Comparison of ENCODE assay signal across 35 mouse cellular contexts in genomic region chr15:85063421-85063820, GRCm38 (mm10). TPM values are rescaled to one million over a fixed set of nuclear protein-coding genes. Genes with fewer than 3 reads are reported as not detected.
"Had no signal": no experiment of that assay in that cellular context is flagged by ENCODE, and none has a peak within 500 bp of the region (broad histone marks: within the 10 kb centered on the region; RNA-seq: fewer than 3 reads in every experiment).

No protein-coding gene starts in this region.

- H3K9me3 ChIP-seq: embryonic facial prominence, embryonic 10.5 days; embryonic facial prominence, embryonic 12.5 days; embryonic facial prominence, embryonic 13.5 days; embryonic facial prominence, embryonic 15.5 days; forebrain, embryonic 10.5 days; forebrain, embryonic 12.5 days; forebrain, embryonic 13.5 days; forebrain, embryonic 15.5 days had no signal

- H3K4me2 ChIP-seq: embryonic facial prominence, embryonic 12.5 days; embryonic facial prominence, embryonic 13.5 days; embryonic facial prominence, embryonic 15.5 days; forebrain, embryonic 12.5 days; forebrain, embryonic 13.5 days; forebrain, embryonic 15.5 days had no signal

- H3K9ac ChIP-seq: embryonic facial prominence, embryonic 12.5 days; embryonic facial prominence, embryonic 13.5 days; embryonic facial prominence, embryonic 15.5 days; forebrain, embryonic 12.5 days; forebrain, embryonic 13.5 days; forebrain, embryonic 15.5 days; forebrain, postnatal 0 days had no signal

- H3K27me3 ChIP-seq: embryonic facial prominence, embryonic 12.5 days; embryonic facial prominence, embryonic 13.5 days; embryonic facial prominence, embryonic 15.5 days; forebrain, embryonic 12.5 days; forebrain, embryonic 13.5 days; forebrain, embryonic 15.5 days had no signal

- ATAC-seq: forebrain, embryonic 13.5 days; forebrain, embryonic 14.5 days; forebrain, embryonic 15.5 days; forebrain, embryonic 16.5 days; forebrain, postnatal 0 days had no signal

- DNase-seq: cerebellum, adult 9-10 months; cerebellum, adult 9-11 months; cerebellum, postnatal 10 days; cerebellum, postnatal 14 days; cerebellum, postnatal 25 days; cerebellum, postnatal 36 days; embryo, embryonic 11 days; forebrain, postnatal 0 days; gastrocnemius, adult 2 months; gastrocnemius, postnatal 10 days; gastrocnemius, postnatal 14 days; gastrocnemius, postnatal 25 days; gastrocnemius, postnatal 36 days; heart, adult 11 months; heart, adult 18-20 months; heart, adult 2 months had no signal

- H3K27ac ChIP-seq: embryonic facial prominence, embryonic 10.5 days; embryonic facial prominence, embryonic 12.5 days; embryonic facial prominence, embryonic 13.5 days; embryonic facial prominence, embryonic 15.5 days; forebrain, embryonic 10.5 days; forebrain, embryonic 12.5 days; forebrain, embryonic 13.5 days; forebrain, embryonic 15.5 days; gastrocnemius, adult 2 months; heart, adult 2 months had no signal

- H3K4me3 ChIP-seq: embryonic facial prominence, embryonic 10.5 days; embryonic facial prominence, embryonic 12.5 days; embryonic facial prominence, embryonic 13.5 days; embryonic facial prominence, embryonic 15.5 days; erythroblast, embryonic 14.5 days; forebrain, embryonic 10.5 days; forebrain, embryonic 12.5 days; forebrain, embryonic 13.5 days; forebrain, embryonic 15.5 days; gastrocnemius, adult 2 months; heart, adult 2 months had no signal

- H3K4me1 ChIP-seq: embryonic facial prominence, embryonic 12.5 days; embryonic facial prominence, embryonic 13.5 days; embryonic facial prominence, embryonic 15.5 days; forebrain, embryonic 10.5 days; forebrain, embryonic 12.5 days; forebrain, embryonic 13.5 days; forebrain, embryonic 15.5 days had no signal

RNA-seq across cellular contexts. Expression of gene Upk3a, which starts 46.5 kb away (rescaled TPM):
- total RNA-seq: common myeloid progenitor, adult 5-6 weeks; gastrocnemius, adult 18-20 months; gastrocnemius, adult 2 months; gastrocnemius, adult 8-10 months; gastrocnemius, postnatal 10 days; gastrocnemius, postnatal 14 days; gastrocnemius, postnatal 25 days; gastrocnemius, postnatal 36 days; gastrocnemius, postnatal 4 days; granulocyte monocyte progenitor cell, adult 5-6 weeks; heart, adult 18-20 months; heart, adult 2 months; heart, adult 8-10 months had no signal
- polyA plus RNA-seq: embryonic facial prominence, embryonic 10.5 days; embryonic facial prominence, embryonic 11.5 days; erythroblast, embryonic 14.5 days; forebrain, embryonic 10.5 days; forebrain, embryonic 11.5 days; forebrain, embryonic 12.5 days had no signal
